Mouse (Mus musculus): ENCODE measurements around the gene Psmd14.

Gene Psmd14

GRCm38 (mm10) chr2:61764470-61765105 lies 53.1 kb downstream of the Psmd14 start:
- DNase-seq: no peak

GRCm38 (mm10) chr2:61765526-61765925 lies 54.0 kb downstream of the Psmd14 start:
- no peak for DNase-seq

- DNase-seq: no peak
Observed at GRCm38 (mm10) chr2:61780794-61781193, 69.3 kb downstream of the Psmd14 start.

GRCm38 (mm10) chr2:61794960-61795359 lies 83.5 kb downstream of the Psmd14 start:
- DNase-seq: no peak

GRCm38 (mm10) chr2:61798048-61798447 lies 86.6 kb downstream of the Psmd14 start:
- no peak for DNase-seq

GRCm38 (mm10) chr2:61802656-61803251 lies 91.3 kb downstream of the Psmd14 start, which contains the start of gene Tbr1:
Gene Tbr1 (plus strand): TSS chr2:61802930.
- no peak for DNase-seq

- no peak for DNase-seq
Observed at GRCm38 (mm10) chr2:61803443-61804367, 92.2 kb downstream of the Psmd14 start.

GRCm38 (mm10) chr2:61804382-61804840 lies 92.9 kb downstream of the Psmd14 start:
- DNase-seq: peak; percentile 86

- no peak for DNase-seq
Observed at GRCm38 (mm10) chr2:61804841-61805540, 93.5 kb downstream of the Psmd14 start.

GRCm38 (mm10) chr2:61805541-61806345 lies 94.2 kb downstream of the Psmd14 start:
- DNase-seq: no peak

GRCm38 (mm10) chr2:61806346-61806825 lies 94.9 kb downstream of the Psmd14 start:
- DNase-seq: no peak

GRCm38 (mm10) chr2:61807151-61807550 lies 95.7 kb downstream of the Psmd14 start:
- DNase-seq: no peak

GRCm38 (mm10) chr2:61807781-61808180 lies 96.3 kb downstream of the Psmd14 start:
- DNase-seq: no peak

GRCm38 (mm10) chr2:61808776-61809175 lies 97.3 kb downstream of the Psmd14 start:
- no peak for DNase-seq

- no peak for DNase-seq
Observed at GRCm38 (mm10) chr2:61809381-61809780, 97.9 kb downstream of the Psmd14 start.

- no peak for DNase-seq
Observed at GRCm38 (mm10) chr2:61810751-61811150, 99.3 kb downstream of the Psmd14 start.

- DNase-seq: no peak
Observed at GRCm38 (mm10) chr2:61811163-61811506, 99.6 kb downstream of the Psmd14 start.

GRCm38 (mm10) chr2:61811507-61812421 lies 100.3 kb downstream of the Psmd14 start:
- DNase-seq: no peak

- no peak for DNase-seq
Observed at GRCm38 (mm10) chr2:61812536-61812935, 101.0 kb downstream of the Psmd14 start.

GRCm38 (mm10) chr2:61813106-61813505 lies 101.6 kb downstream of the Psmd14 start:
- no peak for DNase-seq

- DNase-seq: no peak
Observed at GRCm38 (mm10) chr2:61813521-61813920, 102.0 kb downstream of the Psmd14 start.
